Mouse (Mus musculus): ENCODE results near the gene Agpat4. TPM values are rescaled to one million over a fixed set of nuclear protein-coding genes. Genes with fewer than 3 reads are reported as not detected.

Gene Agpat4
- polyA plus RNA-seq, 1 experiment from 2014 or later, result 31.6 TPM

- H3K4me3 ChIP-seq, result no peak overlapping the region
- no peaks in the 10 kb centered on the region for H3K9me3 ChIP-seq (replicated peaks)
- no peak overlapping the region for H3K9ac ChIP-seq
- 80% methylated on average over 13 of the region's 13 CpGs for WGBS (ENCODE audit: insufficient replicate concordance)
- H3K4me2 ChIP-seq, result no peak overlapping the region
- H3K27ac ChIP-seq, result 0 out of 2 replicates have a peak overlapping the region, but pooled peaks have one; percentile 3
- no peaks in the 10 kb centered on the region for H3K27me3 ChIP-seq (replicated peaks)
- H3K4me1 ChIP-seq, result peaks cover 69% of the 10 kb centered on the region
- H3K36me3 ChIP-seq, result peaks cover 72% of the 10 kb centered on the region
- ATAC-seq, result no peak
Observed at GRCm38 (mm10) chr17:12163403-12163802, 44.9 kb downstream of the Agpat4 start.

- Histone ChIP-seq H3K36me3 (peaks cover 70% of the 10 kb centered on the region), H3K9me3 (replicated peaks) (no peaks in the 10 kb centered on the region), H3K4me1 (peaks cover 70% of the 10 kb centered on the region), H3K27me3 (replicated peaks) (no peaks in the 10 kb centered on the region), H3K9ac (no peak overlapping the region), H3K4me3 (no peak overlapping the region), H3K4me2 (no peak overlapping the region), H3K27ac (0 out of 2 replicates have a peak overlapping the region, but pooled peaks have one; percentile 3)
- ATAC-seq, result no peak
- 83% methylated on average over 7 of the region's 7 CpGs for WGBS (ENCODE audit: insufficient replicate concordance)
Observed at GRCm38 (mm10) chr17:12163903-12164302, 45.4 kb downstream of the Agpat4 start.

GRCm38 (mm10) chr17:12164507-12164906, 46.0 kb downstream of the Agpat4 start:
- Histone ChIP-seq H3K27me3 (replicated peaks) (no peaks in the 10 kb centered on the region), H3K4me2 (no peak overlapping the region), H3K36me3 (peaks cover 64% of the 10 kb centered on the region), H3K9me3 (replicated peaks) (no peaks in the 10 kb centered on the region), H3K27ac (no peak overlapping the region; the same call in 1 of the 2 replicates), H3K9ac (no peak overlapping the region), H3K4me1 (peaks cover 70% of the 10 kb centered on the region), H3K4me3 (no peak overlapping the region)
- no peak for ATAC-seq
- 88% methylated on average over 6 of the region's 6 CpGs for WGBS (ENCODE audit: insufficient replicate concordance)

GRCm38 (mm10) chr17:12165009-12165695, 46.6 kb downstream of the Agpat4 start:
- ATAC-seq, result no peak
- H3K36me3 ChIP-seq, result peaks cover 58% of the 10 kb centered on the region
- WGBS (ENCODE audit: insufficient replicate concordance), result 74% methylated on average over 11 of the region's 11 CpGs
- H3K9me3 ChIP-seq (replicated peaks), result no peaks in the 10 kb centered on the region
- H3K4me1 ChIP-seq, result peaks cover 70% of the 10 kb centered on the region
- H3K9ac ChIP-seq, result no peak overlapping the region
- no peak overlapping the region for H3K4me3 ChIP-seq
- no peak overlapping the region for H3K4me2 ChIP-seq
- H3K27ac ChIP-seq, result no peak overlapping the region; the same call in 1 of the 2 replicates
- no peaks in the 10 kb centered on the region for H3K27me3 ChIP-seq (replicated peaks)

GRCm38 (mm10) chr17:12165701-12166100, 47.2 kb downstream of the Agpat4 start:
- Histone ChIP-seq H3K4me2 (no peak overlapping the region), H3K9me3 (replicated peaks) (no peaks in the 10 kb centered on the region), H3K9ac (no peak overlapping the region), H3K27ac (no peak overlapping the region), H3K27me3 (replicated peaks) (no peaks in the 10 kb centered on the region), H3K4me3 (no peak overlapping the region), H3K36me3 (peaks cover 52% of the 10 kb centered on the region), H3K4me1 (peaks cover 70% of the 10 kb centered on the region)
- WGBS (ENCODE audit: insufficient replicate concordance), result 86% methylated on average over 9 of the region's 9 CpGs
- ATAC-seq, result no peak

GRCm38 (mm10) chr17:12168536-12168935, 50.0 kb downstream of the Agpat4 start:
- ATAC-seq, result no peak
- H3K4me2 ChIP-seq, result no peak overlapping the region
- peak overlapping the region; percentile 39; the same call in 1 of the 2 replicates for H3K9ac ChIP-seq
- peaks cover 77% of the 10 kb centered on the region for H3K4me1 ChIP-seq
- no peaks in the 10 kb centered on the region for H3K9me3 ChIP-seq (replicated peaks)
- H3K36me3 ChIP-seq, result peaks cover 37% of the 10 kb centered on the region
- no peaks in the 10 kb centered on the region for H3K27me3 ChIP-seq (replicated peaks)
- H3K27ac ChIP-seq, result peak overlapping the region; percentile 70
- 71% methylated on average over 10 of the region's 10 CpGs for WGBS (ENCODE audit: insufficient replicate concordance)
- no peak overlapping the region for H3K4me3 ChIP-seq

GRCm38 (mm10) chr17:12169326-12169836, 50.9 kb downstream of the Agpat4 start:
- 72% methylated on average over 12 of the region's 12 CpGs for WGBS (ENCODE audit: insufficient replicate concordance)
- no peak for ATAC-seq
- no peak overlapping the region for H3K9ac ChIP-seq

GRCm38 (mm10) chr17:12170791-12171497, 52.4 kb downstream of the Agpat4 start:
- no peaks in the 10 kb centered on the region for H3K27me3 ChIP-seq (replicated peaks)
- peak overlapping the region; percentile 12; the same call in 1 of the 2 replicates for H3K9ac ChIP-seq
- H3K4me2 ChIP-seq, result no peak overlapping the region
- WGBS (ENCODE audit: insufficient replicate concordance), result 37% methylated on average over 7 of the region's 7 CpGs
- H3K36me3 ChIP-seq, result peaks cover 45% of the 10 kb centered on the region
- H3K4me3 ChIP-seq, result no peak overlapping the region
- peak; percentile 26; the same call in 1 of the 2 replicates for ATAC-seq
- H3K27ac ChIP-seq, result peak overlapping the region; percentile 8
- no peaks in the 10 kb centered on the region for H3K9me3 ChIP-seq (replicated peaks)
- H3K4me1 ChIP-seq, result peaks cover 70% of the 10 kb centered on the region

More at GRCm38 (mm10) chr17:12169326-12169836, 50.9 kb downstream of the Agpat4 start:
- Histone ChIP-seq H3K4me2 (no peak overlapping the region), H3K36me3 (peaks cover 39% of the 10 kb centered on the region), H3K4me3 (no peak overlapping the region), H3K27me3 (replicated peaks) (no peaks in the 10 kb centered on the region), H3K9me3 (replicated peaks) (no peaks in the 10 kb centered on the region), H3K27ac (peak overlapping the region; percentile 8; the same call in 1 of the 2 replicates), H3K4me1 (peaks cover 78% of the 10 kb centered on the region)

- no peaks in the 10 kb centered on the region for H3K27me3 ChIP-seq (replicated peaks)
- 88% methylated on average over 2 of the region's 2 CpGs for WGBS (ENCODE audit: insufficient replicate concordance)
- no peak overlapping the region for H3K4me3 ChIP-seq
- H3K9ac ChIP-seq, result no peak overlapping the region
- H3K9me3 ChIP-seq (replicated peaks), result no peaks in the 10 kb centered on the region; the same call in 1 of the 2 replicates
- no peak overlapping the region for H3K27ac ChIP-seq
- H3K4me2 ChIP-seq, result no peak overlapping the region
- ATAC-seq, result no peak
- H3K36me3 ChIP-seq, result peaks cover 45% of the 10 kb centered on the region
- H3K4me1 ChIP-seq, result peaks cover 70% of the 10 kb centered on the region
Observed at GRCm38 (mm10) chr17:12171666-12172065, 53.2 kb downstream of the Agpat4 start.

- Histone ChIP-seq H3K36me3 (peaks cover 57% of the 10 kb centered on the region), H3K9ac (no peak overlapping the region), H3K4me3 (no peak overlapping the region), H3K4me1 (peaks cover 64% of the 10 kb centered on the region), H3K4me2 (no peak overlapping the region), H3K9me3 (replicated peaks) (no peaks in the 10 kb centered on the region; the same call in none of the 2 replicates), H3K27me3 (replicated peaks) (no peaks in the 10 kb centered on the region), H3K27ac (peak overlapping the region; percentile 41)
- ATAC-seq, result no peak
- 82% methylated on average over 5 of the region's 5 CpGs for WGBS (ENCODE audit: insufficient replicate concordance)
Observed at GRCm38 (mm10) chr17:12174221-12174620, 55.7 kb downstream of the Agpat4 start.

GRCm38 (mm10) chr17:12174896-12175295, 56.4 kb downstream of the Agpat4 start:
- WGBS (ENCODE audit: insufficient replicate concordance), result 80% methylated on average over 7 of the region's 7 CpGs
- Histone ChIP-seq H3K9me3 (replicated peaks) (no peaks in the 10 kb centered on the region; the same call in none of the 2 replicates), H3K36me3 (peaks cover 64% of the 10 kb centered on the region), H3K4me1 (peaks cover 64% of the 10 kb centered on the region), H3K4me2 (no peak overlapping the region), H3K4me3 (no peak overlapping the region), H3K27ac (peak overlapping the region; percentile 29; the same call in 1 of the 2 replicates), H3K27me3 (replicated peaks) (no peaks in the 10 kb centered on the region), H3K9ac (no peak overlapping the region)
- no peak for ATAC-seq

- no peak for ATAC-seq
- Histone ChIP-seq H3K36me3 (peaks cover 71% of the 10 kb centered on the region), H3K4me1 (peaks cover 64% of the 10 kb centered on the region), H3K4me3 (no peak overlapping the region), H3K9ac (no peak overlapping the region), H3K9me3 (replicated peaks) (no peaks in the 10 kb centered on the region; the same call in none of the 2 replicates), H3K27me3 (replicated peaks) (no peaks in the 10 kb centered on the region), H3K27ac (no peak overlapping the region), H3K4me2 (no peak overlapping the region)
- 87% methylated on average over 4 of the region's 4 CpGs for WGBS (ENCODE audit: insufficient replicate concordance)
Observed at GRCm38 (mm10) chr17:12175626-12176025, 57.1 kb downstream of the Agpat4 start.
